Comparison of ENCODE assay signal across 8 mouse cellular contexts in genomic region chr12:24975115-24975733, GRCm38 (mm10). TPM values are rescaled to one million over a fixed set of nuclear protein-coding genes. Genes with fewer than 3 reads are reported as not detected.
A peak's percentile ranks its signal among the peaks of the same experiment; 100 is the strongest.
DNase-seq lines count a peak whose midpoint lies in the region; ATAC-seq and TF ChIP-seq lines count a peak whose summit lies in the region.

No protein-coding gene starts in this region.

- no peak; the same call in 1 of the 2 replicates for ATAC-seq in heart, embryonic 12.5 days (ENCODE audit: insufficient number of reproducible peaks, low FRiP score)
- peak; percentile 81 for ATAC-seq in kidney, embryonic 15.5 days (replicated peaks; ENCODE audit: low FRiP score)
- peak; percentile 71 for ATAC-seq in limb, embryonic 14.5 days (ENCODE audit: low FRiP score, low read depth)
- peak; percentile 80 for ATAC-seq in midbrain, embryonic 16.5 days

- peaks cover 12% of the 10 kb centered on the region for H3K4me1 ChIP-seq in brown adipose tissue, adult 24 weeks (ENCODE audit: control insufficient read depth, insufficient read depth, insufficient read length, low read length)
- peaks cover 24% of the 10 kb centered on the region for H3K4me1 ChIP-seq in erythroblast, embryonic 14.5 days (ENCODE audit: control insufficient read depth)
- H3K4me1 ChIP-seq in heart, embryonic 12.5 days (replicated peaks), result peaks cover 46% of the 10 kb centered on the region
- H3K4me1 ChIP-seq in kidney, embryonic 15.5 days, result peaks cover 29% of the 10 kb centered on the region
- peaks cover 8% of the 10 kb centered on the region; the same call in 1 of the 2 replicates for H3K4me1 ChIP-seq in limb, embryonic 14.5 days (ENCODE audit: control insufficient read depth, insufficient read depth, low read length)
- H3K4me1 ChIP-seq in midbrain, embryonic 16.5 days (ENCODE audit: control insufficient read depth, insufficient read depth, low read length), result peaks cover 17% of the 10 kb centered on the region

- TF ChIP-seq POLR2A in limb, embryonic 14.5 days (IDR thresholded peaks at IDR 0.05; ENCODE audit: borderline replicate concordance, extremely low read depth, insufficient read depth, insufficient read length), result no peak

- peaks cover 2% of the 10 kb centered on the region; the same call in 1 of the 2 replicates for H3K9me3 ChIP-seq in erythroblast, embryonic 14.5 days (ENCODE audit: control insufficient read depth, low read length)
- H3K9me3 ChIP-seq in heart, embryonic 12.5 days (replicated peaks), result no peaks in the 10 kb centered on the region
- H3K9me3 ChIP-seq in kidney, embryonic 15.5 days (replicated peaks), result no peaks in the 10 kb centered on the region
- no peaks in the 10 kb centered on the region for H3K9me3 ChIP-seq in limb, embryonic 14.5 days (ENCODE audit: control insufficient read depth, low read length)
- H3K9me3 ChIP-seq in midbrain, embryonic 16.5 days (replicated peaks; ENCODE audit: control insufficient read depth, low read length, poor library complexity, severe bottlenecking), result no peaks in the 10 kb centered on the region

- H3K9ac ChIP-seq in heart, embryonic 12.5 days, result peak overlapping the region; percentile 86
- peak overlapping the region; percentile 63 for H3K9ac ChIP-seq in kidney, embryonic 15.5 days
- peak overlapping the region; percentile 68 for H3K9ac ChIP-seq in limb, embryonic 14.5 days (ENCODE audit: low read depth, low read length, severe bottlenecking)
- H3K9ac ChIP-seq in midbrain, embryonic 16.5 days (ENCODE audit: low read depth, low read length), result peak overlapping the region; percentile 85

- H3K36me3 ChIP-seq in erythroblast, embryonic 14.5 days (ENCODE audit: control insufficient read depth), result peaks cover 8% of the 10 kb centered on the region
- peaks cover 17% of the 10 kb centered on the region for H3K36me3 ChIP-seq in heart, embryonic 12.5 days
- H3K36me3 ChIP-seq in kidney, embryonic 15.5 days, result peaks cover 8% of the 10 kb centered on the region; the same call in 1 of the 2 replicates
- H3K36me3 ChIP-seq in limb, embryonic 14.5 days (ENCODE audit: control insufficient read depth, insufficient read depth, low read length), result no peaks in the 10 kb centered on the region
- H3K36me3 ChIP-seq in midbrain, embryonic 16.5 days (ENCODE audit: control insufficient read depth, insufficient read depth, low read length), result no peaks in the 10 kb centered on the region

- H3K27me3 ChIP-seq in erythroblast, embryonic 14.5 days (ENCODE audit: control insufficient read depth), result peaks cover 7% of the 10 kb centered on the region
- no peaks in the 10 kb centered on the region for H3K27me3 ChIP-seq in heart, embryonic 12.5 days (replicated peaks)
- H3K27me3 ChIP-seq in kidney, embryonic 15.5 days, result no peaks in the 10 kb centered on the region
- H3K27me3 ChIP-seq in limb, embryonic 14.5 days (ENCODE audit: control insufficient read depth, insufficient read depth, low read length), result no peaks in the 10 kb centered on the region
- no peaks in the 10 kb centered on the region for H3K27me3 ChIP-seq in midbrain, embryonic 16.5 days (ENCODE audit: control insufficient read depth, insufficient read depth, low read depth, low read length)

- peak overlapping the region; percentile 66 for H3K4me2 ChIP-seq in heart, embryonic 12.5 days
- H3K4me2 ChIP-seq in kidney, embryonic 15.5 days, result peak overlapping the region; percentile 68
- peak overlapping the region; percentile 60 for H3K4me2 ChIP-seq in limb, embryonic 14.5 days (replicated peaks; ENCODE audit: low read depth, low read length, severe bottlenecking)
- H3K4me2 ChIP-seq in midbrain, embryonic 16.5 days (ENCODE audit: low read length), result peak overlapping the region; percentile 49

- peak; percentile 32 to 55 for DNase-seq in CD8-positive naive resting alpha-beta T cell, adult 2 months (ENCODE audit: low read depth in 2 of 2, low spot score in 2 of 2)
- peak; percentile 89 for DNase-seq in limb, embryonic 14.5 days (ENCODE audit: low spot score)
- peak; percentile 16 to 54 for DNase-seq in spleen, adult 18-20 months

- H3K4me3 ChIP-seq in brown adipose tissue, adult 24 weeks (ENCODE audit: insufficient read depth, low read depth, low read length), result peak overlapping the region; percentile 68
- peak overlapping the region; percentile 94 for H3K4me3 ChIP-seq in erythroblast, embryonic 14.5 days (replicated peaks)
- H3K4me3 ChIP-seq in heart, embryonic 12.5 days, result peak overlapping the region; percentile 88
- H3K4me3 ChIP-seq in kidney, embryonic 15.5 days (replicated peaks), result peak overlapping the region; percentile 89
- H3K4me3 ChIP-seq in limb, embryonic 14.5 days (replicated peaks; ENCODE audit: low read length), result peak overlapping the region; percentile 77
- H3K4me3 ChIP-seq in midbrain, embryonic 16.5 days (ENCODE audit: low read depth, low read length), result peak overlapping the region; percentile 81

- peak overlapping the region; percentile 66 for H3K27ac ChIP-seq in brown adipose tissue, adult 24 weeks (replicated peaks; ENCODE audit: low read depth, low read length)
- H3K27ac ChIP-seq in heart, embryonic 12.5 days (ENCODE audit: poor library complexity, severe bottlenecking), result peak overlapping the region; percentile 96
- peak overlapping the region; percentile 96 for H3K27ac ChIP-seq in kidney, embryonic 15.5 days
- H3K27ac ChIP-seq in limb, embryonic 14.5 days (replicated peaks; ENCODE audit: low read depth, low read length), result peak overlapping the region; percentile 82
- peak overlapping the region; percentile 96 for H3K27ac ChIP-seq in midbrain, embryonic 16.5 days (ENCODE audit: low read length)

- WGBS in heart, embryonic 12.5 days, result under 1% methylated on average over 31 of the region's 31 CpGs
- WGBS in kidney, embryonic 15.5 days, result under 1% methylated on average over 20 of the region's 31 CpGs
- WGBS in limb, embryonic 14.5 days, result 0% methylated on average over 19 of the region's 31 CpGs
- under 1% methylated on average over 30 of the region's 31 CpGs for WGBS in midbrain, embryonic 16.5 days

RNA-seq across cellular contexts. Expression of gene Kidins220, which starts 0.5 kb away (rescaled TPM):
- 30.5 and 30.6 TPM in 2 replicates for polyA plus RNA-seq in brown adipose tissue, adult 24 weeks (2012; ENCODE audit: insufficient read depth, insufficient read length, missing spikeins)
- polyA plus RNA-seq in erythroblast, embryonic 14.5 days (2012), result 0.32 and 0.50 TPM in 2 replicates
- polyA plus RNA-seq in heart, embryonic 12.5 days (2016; fragmentation: Nextera tagmentation; extraction: Ambion mirVana), result 46.1 and 46.7 TPM in 2 replicates
- polyA plus RNA-seq in kidney, embryonic 15.5 days (2015; fragmentation: Nextera tagmentation; extraction: Ambion mirVana), result 28.6 and 31.1 TPM in 2 replicates
- 46.1 and 46.9 TPM in 2 replicates for polyA plus RNA-seq in limb, embryonic 14.5 days (2012; rRNA removed)
- 31.6 and 33.3 TPM in 2 replicates for polyA plus RNA-seq in limb, embryonic 14.5 days (2014; fragmentation: Nextera tagmentation; extraction: Ambion mirVana)
- polyA plus RNA-seq in midbrain, embryonic 16.5 days (2015; fragmentation: Nextera tagmentation; extraction: Ambion mirVana), result 172 and 177 TPM in 2 replicates

Comparison
In these comparisons a context has a peak if more than half of its experiments do, and no peak if none do; other contexts are left out.
1. DNase-seq: peak in every context shown above with its lines; median percentile 89 in limb, embryonic 14.5 days; 44 in CD8-positive naive resting alpha-beta T cell, adult 2 months; 35 in spleen, adult 18-20 months.
2. RNA of gene Kidins220, which starts 0.5 kb away (polyA plus RNA-seq): 172 to 177 TPM in midbrain, embryonic 16.5 days, 46.1 to 46.7 TPM in heart, embryonic 12.5 days, 31.6 to 46.9 TPM in limb, embryonic 14.5 days, 28.6 to 31.1 TPM in kidney, embryonic 15.5 days and 30.5 to 30.6 TPM in brown adipose tissue, adult 24 weeks; 0.32 to 0.50 TPM in erythroblast, embryonic 14.5 days; every median in the first group is over 10 times any median in the second.
3. Peak in every context shown above with its lines, with median percentiles within 50 percentile points of each other: H3K27ac ChIP-seq, H3K4me3 ChIP-seq, H3K4me2 ChIP-seq and H3K9ac ChIP-seq.